Mouse (Mus musculus) layer of hippocampus, adult 9-11 months (tissue): Measurements from ENCODE around the gene Tex35.
A peak's percentile ranks its signal among the peaks of the same experiment; 100 is the strongest.

Experiments
- DNase-seq: peaks from one replicate; pipeline ENCODE4 v3.0.0; 2022

The Tex35 gene

DNA sequence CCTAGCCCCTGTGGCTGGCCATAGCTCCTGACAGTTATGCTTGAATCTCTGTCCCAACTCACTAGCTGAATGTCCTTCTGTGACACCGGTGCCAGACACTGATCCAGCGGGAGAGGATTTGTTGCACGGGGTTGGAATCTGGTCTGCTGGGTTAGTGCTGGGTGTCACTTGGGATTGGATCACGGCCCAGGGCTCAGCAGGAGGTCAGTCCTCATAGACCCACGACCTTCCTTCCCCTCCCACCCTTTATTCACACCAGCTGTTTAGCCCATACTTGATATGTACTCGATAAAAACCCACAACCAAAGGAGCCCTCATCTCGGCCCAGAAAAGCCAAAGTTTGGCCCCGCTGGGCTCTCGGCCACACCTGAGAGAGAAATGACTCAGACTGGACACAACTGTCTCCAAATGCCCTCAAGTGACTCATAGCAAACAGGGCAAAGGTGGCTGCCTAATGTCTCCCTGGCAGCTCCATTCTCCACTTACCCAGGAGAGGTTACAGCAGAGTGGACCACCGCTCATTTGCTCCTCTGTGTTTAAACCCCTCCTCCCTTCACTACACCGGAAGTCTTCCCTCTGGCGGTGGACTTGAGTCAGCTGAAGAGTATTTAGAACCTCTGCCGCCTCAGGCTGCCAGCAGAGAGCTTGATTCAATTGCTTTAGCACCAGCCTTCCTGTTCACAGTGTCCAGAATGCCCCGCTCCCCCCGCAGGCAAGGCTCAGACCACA, 27.2 kb downstream of the Tex35 start:
- no peak for DNase-seq

DNA sequence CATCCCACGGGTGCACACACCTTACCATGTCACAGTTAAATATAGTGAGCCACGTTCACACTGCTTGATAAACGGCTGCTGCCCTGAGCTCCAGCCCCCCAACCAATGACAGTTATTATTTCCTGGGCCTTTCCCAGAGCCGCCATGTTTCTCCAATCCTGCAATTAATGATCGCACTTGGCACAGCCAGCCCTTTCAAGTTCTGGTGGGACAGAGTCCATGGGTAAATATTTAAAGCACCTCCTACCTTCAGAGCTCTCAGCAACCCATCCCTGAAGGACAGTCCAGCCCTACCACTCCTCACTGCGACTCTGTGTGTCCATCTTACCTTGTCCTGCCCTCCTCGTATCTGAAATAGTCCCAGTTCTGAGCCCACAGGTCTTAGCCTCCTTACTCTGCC, 28.4 kb downstream of the Tex35 start:
- DNase-seq = no peak

DNA sequence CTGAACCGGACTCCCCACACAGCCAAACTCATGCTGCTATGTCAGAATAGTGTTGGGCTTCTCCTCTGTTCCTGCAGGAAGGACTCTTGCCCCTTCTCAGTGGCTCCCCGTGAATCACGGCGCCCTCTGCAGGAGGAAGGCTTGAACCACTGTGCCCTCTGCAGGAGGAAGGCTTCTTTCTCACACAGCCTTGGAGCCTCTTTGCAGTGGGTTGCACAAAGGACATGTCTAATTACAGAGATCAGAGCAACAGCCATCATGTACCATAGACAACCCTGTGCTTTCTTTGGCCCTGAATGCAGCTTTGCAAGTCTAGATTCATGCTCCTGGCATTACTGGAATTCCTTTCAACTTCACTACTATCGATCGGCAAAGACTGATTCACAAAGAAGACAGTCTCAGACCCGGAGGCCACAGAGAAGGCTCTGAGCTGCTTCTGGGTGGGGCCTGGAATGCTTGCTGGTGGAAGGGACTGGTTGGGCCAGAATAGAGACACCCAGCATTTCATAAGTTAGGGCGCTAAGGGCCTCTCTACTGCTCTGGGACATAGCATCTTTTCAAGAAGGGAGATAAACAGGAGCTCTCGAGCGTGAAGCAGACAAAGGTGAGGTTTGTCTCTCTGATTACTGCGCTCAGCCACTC, 29.0 kb downstream of the Tex35 start:
- no peak for DNase-seq

DNA sequence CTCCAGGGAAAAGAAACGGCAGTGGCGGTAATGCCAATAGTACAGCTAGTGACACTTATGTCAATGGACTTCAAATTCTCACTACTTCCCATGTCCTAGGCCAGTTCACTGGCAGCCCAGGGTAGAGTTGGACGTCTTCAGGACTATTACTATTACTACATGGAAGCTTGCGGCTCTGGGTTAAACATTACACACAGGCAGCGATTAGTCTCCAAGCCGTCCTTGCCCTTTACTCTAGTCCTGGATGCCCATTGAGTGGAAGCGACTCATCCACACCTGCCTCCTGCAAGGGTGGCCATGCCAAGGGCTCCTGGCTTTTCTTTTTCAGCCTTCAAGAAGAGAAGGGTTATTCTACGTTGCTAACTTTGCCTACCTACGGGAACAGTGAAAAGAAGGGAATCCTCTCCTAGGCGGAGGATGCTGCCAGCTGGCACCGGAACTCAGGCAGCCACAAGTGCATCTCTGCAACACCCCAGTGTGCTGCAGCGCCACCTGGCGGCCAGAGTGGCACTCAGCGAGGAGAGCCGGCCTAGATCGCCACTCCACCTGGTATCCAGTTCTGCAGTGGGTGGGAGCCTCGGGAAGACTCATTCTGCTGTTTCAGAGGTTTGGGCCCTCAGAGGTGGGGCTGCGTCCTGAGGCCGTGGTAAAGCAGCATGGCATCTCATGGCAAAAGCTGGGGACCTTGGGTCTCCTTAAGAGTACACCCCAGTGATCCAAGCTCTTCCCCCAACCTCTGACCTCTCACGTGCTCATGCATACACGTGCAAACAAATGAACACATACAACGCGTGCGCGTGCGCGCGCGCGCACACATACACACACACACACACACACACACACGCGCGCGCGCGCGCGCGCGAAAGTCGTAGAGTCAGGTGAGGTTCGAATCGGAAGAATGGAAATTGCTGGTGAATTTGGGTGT, 31.4 kb downstream of the Tex35 start:
- DNase-seq = peak; percentile 90

DNA sequence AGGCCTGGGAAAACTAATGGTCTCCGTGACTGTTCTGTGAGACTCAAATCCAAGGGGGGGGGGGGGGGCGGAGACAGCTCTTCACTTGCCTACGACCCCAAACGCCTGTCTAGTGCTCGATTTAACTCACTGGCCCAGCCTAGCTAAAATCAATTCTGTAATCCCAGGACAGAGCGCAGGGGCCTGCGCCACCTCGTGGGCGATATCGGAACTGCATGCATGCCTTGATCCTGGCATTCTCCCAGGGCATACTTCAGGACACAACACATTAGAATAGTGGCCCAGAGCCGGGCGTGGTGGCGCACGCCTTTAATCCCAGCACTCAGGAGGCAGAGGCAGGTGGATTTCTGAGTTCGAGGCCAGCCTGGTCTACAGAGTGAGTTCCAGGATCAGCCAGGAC, 32.2 kb downstream of the Tex35 start:
- peak; percentile 56 for DNase-seq

DNA sequence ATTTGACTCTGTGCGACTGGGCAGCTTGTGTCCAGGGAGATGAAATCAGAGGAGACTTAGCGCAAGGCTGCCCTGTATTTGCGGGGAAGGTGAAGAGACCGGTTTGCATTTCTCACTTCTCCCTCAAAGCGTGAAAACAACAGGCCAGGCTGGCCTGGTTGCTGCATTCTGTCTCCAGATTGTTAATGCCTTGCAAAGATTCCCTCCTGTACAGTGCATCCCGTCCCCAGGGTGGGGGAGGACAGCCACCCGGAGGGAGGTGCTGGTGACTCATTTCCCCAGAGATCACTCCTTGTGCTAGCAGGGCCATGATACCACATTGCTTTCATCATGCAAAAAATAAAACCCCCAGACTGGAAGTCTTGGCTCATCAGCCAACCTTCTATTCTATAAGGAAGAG, 33.5 kb downstream of the Tex35 start:
- DNase-seq = no peak

DNA sequence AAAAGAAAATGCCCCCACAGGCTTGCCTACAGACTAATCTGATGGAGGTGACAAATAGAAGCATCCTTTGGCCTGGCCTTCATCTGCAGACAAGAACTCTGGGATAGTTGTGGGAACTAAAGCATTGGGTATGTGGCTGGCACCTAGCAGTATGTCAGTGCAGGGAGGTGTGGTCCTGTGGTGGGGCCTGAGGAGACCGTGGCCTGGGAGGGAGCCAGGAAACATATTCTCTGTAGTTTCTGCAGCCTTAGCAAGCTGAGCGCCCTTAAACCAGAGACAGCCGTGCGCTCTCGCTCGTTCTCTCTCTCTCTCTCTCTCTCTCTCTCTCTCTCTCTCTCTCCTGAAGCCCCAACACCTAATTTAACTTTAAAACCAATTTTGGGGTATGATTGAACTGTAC, 34.1 kb downstream of the Tex35 start:
- DNase-seq = no peak

DNA sequence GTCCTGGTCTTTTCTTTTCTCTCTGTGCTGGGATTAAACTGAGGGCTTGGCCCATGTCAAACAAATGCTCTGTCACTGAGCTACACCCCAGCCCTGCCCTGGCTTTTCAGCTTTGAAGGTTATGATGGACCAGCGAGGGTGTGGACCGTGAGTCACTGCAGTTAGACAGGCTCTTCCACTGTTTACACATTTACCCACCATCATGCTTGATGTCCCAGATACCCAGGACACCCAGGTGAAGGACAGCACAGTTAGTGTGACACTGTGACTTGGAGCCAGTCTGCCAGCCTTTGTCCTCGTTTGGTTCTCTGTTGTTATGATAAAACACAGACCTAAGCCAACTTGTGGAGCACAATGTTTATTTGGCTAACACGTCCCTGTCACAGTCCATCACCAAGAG, 34.9 kb downstream of the Tex35 start:
- DNase-seq = no peak

DNA sequence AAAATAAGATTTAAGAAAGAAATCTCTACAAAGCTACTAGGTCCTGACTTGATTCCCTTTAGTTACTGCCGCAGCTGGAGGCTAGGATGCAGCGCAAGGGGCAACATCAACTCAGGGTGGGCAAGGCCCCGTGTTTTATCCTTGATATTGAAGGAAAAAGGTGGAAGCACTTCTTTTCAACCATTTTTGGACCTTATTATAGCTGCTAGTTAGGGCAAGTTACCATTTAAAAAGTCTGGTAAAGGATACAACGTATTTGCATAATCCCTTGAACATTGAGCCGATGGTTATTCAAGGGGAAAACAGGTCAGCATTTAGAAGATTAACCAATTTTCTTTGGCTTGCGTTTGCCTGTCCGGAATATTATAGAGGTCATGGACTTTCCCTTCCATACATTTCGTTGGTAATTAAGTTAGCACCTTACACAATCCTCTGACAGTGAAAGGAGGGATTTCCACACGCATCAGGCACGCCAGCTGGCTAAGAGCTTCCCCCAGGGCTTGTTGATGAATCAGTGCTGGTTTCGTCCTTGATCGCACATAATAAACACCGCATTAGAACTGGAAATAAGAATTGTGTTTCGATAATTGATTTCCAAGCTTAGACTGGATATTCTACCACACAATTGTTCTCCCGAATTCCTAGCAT, 39.2 kb downstream of the Tex35 start:
- no peak for DNase-seq

DNA sequence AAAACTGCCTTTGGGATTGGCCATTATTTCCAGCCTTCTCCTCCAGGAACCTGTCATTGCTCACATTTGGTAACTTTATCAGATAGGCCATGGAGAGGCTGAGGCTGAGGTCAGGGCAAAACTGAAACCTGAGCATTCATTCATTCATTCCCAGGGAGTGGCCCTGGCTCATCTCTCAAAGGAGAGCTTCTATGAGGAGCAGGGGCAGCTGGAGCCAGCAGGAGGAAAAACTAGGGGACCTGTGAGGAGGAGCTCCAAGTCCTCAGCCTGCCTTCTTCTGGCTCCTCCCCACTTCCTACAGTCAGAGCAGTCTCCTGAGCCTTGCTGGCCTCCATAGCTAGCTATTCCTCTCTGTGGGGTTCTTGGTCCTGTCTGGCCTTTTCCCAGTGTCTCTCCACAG, 40.2 kb downstream of the Tex35 start:
- DNase-seq = no peak

DNA sequence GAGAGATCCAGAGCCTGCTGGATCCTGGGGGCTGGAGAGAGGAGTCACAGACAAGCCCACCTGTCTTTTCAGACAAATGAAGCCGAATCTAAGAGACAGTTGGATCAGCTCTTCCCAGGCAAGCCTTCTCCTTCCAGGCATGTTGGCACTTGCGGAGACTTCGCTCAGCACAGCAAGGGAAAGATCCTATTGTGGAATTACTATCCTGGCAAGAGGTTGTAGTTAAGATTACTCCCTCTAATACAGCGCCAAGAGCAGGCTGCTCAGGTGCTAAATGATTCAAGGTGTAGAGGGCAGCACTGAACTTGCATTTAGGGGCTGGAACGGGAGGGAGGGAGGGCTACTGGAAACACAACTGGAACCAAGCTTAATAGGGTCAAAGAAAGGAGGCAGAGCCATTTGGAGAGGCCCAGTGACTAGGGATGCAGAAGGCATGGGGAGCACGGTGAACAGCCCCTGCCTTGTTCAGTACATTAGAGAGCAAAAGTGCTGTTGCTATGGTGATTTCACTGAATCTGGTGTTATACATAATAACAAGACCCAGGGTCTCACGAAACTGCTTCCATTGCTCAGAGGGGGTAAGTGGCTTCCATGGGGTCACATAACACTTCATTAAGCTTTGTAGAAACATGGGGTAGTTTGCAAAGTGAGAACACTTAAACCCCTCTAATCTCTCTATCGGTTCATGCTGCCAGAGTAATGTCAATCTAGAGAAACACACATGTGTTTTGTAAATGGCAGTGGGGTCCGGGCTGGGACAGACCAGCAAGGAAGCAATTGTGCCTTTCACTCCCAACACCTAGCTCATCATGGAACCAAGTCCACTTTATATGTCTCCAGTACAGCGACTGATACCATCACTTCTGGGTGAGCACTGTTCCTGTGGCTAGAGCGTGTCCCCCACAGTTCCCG, 42.4 kb downstream of the Tex35 start:
- no peak for DNase-seq

DNA sequence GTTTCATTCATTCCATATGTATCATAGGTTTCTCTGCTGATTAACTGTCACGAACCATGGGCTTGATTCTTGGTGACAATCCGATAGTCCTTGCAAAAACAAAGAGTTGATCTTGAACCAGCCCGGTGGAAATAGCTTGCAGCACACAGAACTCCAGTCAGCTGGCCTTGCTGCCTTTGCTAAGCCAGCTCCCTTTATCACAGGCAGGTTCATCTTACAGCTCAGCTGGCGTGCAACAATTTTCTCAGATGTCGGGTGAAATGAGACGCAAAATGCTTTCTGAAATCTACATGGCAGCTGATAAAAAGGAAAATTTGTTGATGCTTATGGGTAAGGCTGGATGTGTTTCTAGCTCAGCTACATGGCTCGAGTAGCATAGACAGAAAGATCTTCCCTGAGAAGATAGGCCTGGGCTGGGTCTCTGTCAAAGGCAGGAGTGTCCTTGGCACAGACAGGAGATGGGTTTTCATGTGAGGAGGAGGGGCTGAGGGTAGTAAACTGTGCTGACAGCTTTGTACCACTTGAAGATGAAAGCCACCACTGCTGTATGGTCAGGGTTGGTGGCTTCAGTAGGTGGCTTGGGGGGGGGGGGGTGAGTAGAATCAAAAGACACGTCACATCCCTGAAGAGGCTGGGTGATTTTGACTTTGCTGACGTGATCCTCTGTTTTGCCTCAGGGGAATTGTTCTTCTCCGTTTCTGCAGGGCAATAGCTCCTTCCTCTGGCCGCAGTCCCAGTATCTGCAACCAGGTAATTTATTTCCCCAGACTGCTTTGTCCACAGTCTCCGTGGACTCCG, 45.0 kb downstream of the Tex35 start:
- DNase-seq = no peak

DNA sequence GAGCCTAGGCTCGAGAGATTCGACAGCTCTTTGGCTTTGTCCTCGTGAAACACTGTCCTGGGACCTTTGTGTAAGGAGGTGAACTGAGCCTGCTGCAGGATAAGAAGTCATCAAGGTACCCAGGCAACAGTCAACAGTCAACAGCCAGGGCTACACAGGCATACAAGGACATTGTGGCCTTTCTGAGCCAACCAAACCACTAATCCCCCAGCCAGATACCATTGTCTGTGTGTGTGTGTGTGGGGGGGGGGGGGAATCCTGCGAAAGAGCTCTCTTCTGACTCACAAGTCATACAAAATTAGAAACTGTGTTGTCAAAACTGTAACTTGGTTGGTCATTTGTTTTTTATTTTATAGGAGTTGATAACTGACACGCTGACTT, 46.0 kb downstream of the Tex35 start:
- DNase-seq = no peak

DNA sequence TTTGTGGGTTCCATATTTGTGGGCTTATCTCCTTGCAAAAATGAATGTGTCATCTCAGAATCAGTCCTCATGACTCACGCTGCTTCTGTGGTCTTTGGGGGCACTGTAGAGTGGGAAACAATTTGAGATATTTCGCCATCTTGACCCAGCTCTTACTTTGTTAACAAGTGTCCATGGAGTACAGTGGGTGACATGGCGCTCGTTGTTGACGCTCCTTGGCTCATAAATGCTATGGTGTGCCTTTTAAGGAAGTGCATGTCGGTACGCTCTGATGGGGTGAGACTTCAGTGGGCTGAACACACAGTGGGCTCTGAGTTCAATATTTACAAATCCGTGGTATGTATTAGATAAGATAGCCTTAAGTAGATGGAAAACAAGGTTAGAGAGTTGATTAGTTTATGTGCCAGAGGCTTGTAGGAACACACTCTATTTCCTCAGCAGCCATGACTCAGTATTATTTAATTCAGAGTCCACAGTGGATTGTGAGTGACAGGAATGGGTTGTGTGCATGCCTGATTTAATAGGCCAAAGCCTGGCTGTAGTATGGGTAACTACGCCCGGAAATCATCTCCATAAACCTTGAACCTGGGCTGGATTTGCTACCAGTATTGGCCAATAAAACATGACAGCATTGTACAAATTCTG, 46.6 kb downstream of the Tex35 start:
- no peak for DNase-seq

DNA sequence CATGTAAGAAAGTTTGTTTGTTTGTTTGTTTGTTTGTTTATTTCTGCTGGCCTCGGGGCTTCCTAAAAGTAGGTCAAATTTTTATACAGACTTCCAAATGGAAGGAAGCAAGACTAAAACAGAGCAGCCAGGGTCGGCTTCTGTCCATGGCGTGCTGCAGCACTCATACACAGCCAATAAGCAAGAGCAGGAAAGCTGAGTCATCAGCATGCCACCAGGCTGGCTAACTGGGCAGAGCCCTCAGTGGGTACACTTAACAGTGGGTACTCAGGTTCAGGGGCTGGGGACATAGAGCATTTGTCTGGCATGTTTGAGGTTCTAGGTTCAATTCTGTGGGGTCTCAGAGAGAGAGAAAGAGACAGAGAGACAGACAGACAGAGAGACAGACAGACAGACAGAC, 47.3 kb downstream of the Tex35 start:
- no peak for DNase-seq

DNA sequence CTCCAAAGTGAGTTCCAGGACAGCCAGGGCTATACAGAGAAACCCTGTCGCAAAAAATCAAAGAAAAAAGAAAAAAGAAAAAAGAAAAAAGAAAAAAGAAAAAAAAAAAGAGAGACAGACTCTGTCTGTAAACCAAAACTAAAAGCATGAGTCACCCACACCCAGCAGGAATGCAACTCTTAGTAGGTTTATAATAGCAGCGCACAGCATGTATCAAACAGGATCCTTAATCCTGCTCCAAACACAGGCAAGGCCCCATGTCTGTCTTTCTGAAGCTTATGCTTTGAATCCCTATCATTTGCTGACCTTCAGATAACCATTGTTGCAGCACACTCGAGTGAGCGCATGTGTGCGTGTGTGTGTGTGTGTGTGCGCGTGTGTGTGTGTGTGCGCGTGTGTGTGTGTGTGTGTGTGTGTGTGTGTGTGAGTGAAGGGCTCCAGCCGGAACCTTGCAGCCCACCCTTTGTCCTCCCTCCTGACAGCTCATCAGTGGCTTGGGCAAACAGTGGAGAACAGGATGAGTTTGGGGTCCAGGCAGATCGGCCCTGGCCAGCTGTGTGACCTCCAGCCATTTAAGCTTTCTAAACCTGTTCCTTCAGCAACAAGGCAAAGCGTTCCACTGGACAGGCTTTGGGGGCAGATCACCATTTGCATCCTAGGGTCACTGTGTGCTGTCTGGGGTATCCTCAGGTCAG, 47.9 kb downstream of the Tex35 start:
- no peak for DNase-seq

DNA sequence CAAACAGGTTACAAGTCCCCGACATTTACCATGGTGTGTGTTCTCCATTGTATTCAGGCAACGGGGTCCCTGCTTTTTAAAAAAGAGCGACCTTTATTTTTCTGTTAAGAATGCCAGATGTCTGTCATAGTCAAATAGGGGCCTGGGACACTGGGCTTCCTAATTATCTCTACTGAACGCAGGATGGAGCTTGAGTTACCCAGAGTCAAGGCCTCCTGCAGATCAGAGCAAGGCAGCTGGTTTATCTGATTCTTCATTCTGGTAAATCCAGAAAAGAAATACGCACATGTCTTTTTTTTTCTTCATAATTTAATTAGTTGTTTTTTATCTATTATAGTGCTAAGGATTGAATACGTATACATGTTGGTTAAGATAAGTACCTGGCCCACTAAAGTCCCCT, 52.6 kb downstream of the Tex35 start:
- DNase-seq = no peak

DNA sequence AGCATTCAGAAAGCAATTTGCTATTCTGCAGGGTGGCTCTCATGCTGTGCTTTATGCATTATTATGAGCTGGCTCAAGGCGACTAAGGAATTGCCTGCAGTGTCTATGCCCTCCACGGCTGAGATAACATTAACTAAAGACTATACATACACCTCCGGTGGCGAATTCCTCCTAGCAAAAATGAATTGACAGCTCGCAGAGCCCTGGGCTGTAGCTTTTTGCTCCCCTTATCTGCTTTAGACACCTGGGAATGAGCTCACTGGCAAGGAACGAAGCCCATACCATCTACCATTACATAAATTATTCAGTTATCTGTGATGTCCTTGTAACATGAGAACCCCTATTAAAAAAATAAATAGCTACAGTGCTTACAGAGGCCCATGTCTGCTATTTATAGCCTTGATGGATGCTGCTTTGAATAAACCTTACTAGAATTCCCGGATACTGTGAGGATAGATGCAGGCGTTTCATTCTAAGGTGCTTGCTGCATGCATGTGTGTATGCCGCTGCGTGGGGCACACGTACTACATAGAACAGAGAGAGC, 53.1 kb downstream of the Tex35 start:
- no peak for DNase-seq

DNA sequence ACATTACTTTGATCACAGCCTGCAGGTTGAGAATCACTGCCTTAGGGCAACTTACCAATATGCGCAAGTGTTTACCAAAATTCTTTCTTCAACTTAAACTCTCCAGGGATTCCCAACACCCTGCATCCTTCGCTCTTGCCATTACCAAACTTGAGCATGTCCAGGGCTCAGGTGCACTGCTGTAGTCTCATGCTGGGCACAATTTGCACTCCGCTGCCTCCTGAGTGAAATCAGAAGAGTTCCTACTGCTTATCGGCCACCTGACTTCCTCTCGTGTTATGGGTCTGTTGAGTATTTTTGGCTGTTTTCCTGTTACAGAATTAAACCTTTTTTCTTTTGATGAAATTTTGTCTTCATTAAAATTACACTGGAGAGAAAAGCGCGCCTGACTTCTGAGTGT, 53.8 kb downstream of the Tex35 start:
- no peak for DNase-seq

DNA sequence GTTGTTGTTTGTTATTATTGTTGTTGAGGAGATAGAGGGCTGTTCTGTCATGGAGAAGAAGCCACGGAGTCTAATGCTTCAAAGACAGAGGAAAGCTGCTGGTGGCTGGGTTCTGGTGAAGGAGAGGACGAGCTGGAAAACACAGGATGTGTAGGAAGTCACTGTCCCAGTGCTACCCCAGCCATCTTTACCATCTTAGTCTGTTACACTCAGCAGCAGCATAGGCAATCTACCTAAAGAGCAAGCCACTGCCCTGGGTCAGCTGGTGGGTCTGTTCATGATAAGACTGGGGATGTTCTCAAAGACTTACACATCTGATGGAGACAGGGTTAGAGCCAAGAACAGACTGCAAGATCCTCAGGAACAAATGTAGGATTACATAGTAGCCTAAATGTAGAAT, 58.6 kb downstream of the Tex35 start:
- DNase-seq = no peak
